Mouse (Mus musculus) frontal cortex, postnatal 14 days (tissue): Measurements from ENCODE around the gene Chchd3.

Experiments used
- DNase-seq, 2 experiments: peaks; one replicate each; pipeline ENCODE4 v3.0.0; 2022; ENCODE audit warnings: low spot score in 2 of 2

Gene Chchd3

DNA sequence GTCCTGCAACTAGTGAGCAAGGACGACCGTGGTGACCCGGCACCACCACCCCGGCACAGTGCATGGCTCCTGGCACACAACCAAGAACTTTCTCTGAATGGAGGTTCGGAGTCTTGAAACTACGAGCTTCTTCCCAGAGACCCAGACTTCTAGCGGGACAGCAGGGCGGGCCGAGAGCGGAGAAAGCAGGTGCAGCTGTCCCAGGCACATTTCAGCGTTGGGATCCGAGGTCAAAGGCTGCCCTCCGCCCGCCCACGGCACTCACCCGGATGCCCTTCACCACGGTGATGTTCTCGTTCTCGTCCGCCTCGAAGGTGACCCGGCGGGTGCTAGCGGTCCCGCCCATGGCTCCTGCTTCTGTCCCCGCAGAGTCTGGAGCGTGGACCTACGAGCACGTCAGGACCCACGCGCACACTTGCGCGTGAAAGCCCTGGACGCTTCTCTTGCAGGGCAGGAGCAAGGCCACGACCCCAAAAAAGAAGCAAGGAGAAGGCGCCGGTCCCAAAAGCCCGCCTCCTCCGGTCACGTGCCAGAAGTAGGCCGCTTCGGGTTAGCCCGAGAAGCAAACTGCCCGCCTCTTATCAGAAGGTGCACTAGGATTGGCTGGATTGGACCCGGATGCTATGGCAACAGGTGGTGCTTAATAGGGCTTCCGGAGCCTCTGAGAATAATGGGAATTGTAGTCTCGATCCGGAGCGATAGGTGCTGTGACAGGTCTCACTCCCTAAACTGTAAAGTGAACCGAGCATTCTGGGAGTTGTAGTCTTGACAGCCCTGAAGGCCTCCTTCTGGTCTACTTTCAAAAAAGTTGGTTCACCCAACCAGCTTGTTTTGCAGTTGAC lies at the start of gene Chchd3:
Gene Chchd3, minus strand, starts transcription at position 526 of the 842 bp plus-strand sequence.
- peak; percentile 94 to 96 for DNase-seq

DNA sequence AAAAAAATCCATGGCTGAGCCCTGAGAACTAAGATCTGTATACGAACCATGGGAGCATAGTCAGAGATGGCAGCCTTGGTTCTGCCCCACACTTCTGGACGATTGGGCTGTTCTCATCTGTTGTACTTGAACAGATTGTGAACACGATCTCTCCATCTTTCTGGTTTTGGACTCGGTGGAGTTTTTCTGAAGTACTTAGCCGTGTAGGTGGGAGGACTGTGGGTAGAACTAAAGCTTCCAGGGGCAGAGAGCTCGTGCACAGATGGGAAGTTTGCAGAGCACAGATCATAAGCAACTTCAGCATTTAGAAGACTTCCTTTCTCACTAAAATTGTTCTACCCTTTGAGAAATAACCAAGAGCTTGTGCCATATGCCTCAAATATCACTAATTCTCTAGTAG lies 44.6 kb upstream of the Chchd3 start:
- no peak for DNase-seq

DNA sequence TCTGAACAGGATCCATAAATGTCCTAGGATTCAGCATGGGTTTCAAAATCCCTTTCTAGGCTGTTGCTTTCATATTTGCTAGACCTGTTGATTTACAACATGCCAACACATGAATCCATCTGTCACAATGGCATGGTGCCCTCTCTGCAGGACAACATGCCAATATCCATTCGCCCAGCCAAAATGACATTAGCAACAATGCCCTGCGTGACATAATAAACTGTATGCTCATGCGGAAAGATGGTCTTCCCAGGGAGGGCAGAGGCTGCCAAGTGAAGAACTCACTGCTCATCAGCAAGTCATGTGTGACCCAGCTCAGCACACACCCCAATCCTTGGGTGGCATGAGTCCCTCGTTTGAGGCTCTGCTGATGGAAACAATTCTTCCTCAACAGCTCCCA lies 38.8 kb upstream of the Chchd3 start:
- DNase-seq: no peak

DNA sequence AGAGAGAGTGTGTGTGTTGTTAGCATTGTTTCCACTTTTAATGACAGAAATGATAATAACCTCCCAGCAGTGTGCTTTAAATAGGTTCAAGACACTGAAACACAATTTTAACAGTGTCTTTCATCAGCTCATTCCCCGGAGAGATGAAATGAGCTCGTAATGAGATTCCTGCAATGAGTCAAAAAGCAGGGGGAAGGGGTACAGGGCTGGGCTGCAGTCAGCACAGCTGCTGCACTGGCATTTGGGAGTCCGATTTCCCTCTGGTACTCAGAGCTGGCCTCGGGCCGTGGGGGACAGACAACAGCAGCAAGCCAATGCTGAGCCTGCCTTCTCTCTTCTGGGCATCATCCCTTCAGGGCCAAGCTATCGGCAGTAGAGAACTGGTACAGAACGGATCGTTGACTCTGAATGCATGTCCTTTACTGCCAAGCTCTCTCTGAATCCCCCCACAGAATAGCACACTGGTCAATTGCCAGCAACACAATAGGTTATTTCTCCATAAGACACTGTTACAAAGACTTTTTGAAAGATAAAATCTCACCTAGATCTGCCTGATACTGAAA lies 34.7 kb upstream of the Chchd3 start:
- DNase-seq: no peak

DNA sequence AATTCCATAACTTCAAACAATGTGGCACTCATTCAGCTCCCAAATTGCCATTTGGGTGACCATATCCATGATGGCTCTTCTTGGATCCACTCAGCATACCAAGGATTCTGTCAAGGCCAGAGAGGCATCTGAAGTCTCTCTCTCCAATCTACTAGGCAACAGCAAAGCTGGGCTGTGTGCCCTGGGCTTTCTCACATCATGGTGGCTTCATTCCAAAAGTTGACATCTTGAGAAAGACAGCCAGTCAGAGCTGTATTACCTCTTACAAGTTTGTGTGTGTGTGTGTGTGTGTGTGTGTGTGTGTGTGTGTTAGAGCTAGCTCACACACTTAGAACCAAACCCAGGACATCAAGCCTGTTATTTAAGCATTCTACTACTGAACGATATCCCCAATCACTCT lies 20.1 kb upstream of the Chchd3 start:
- no peak for DNase-seq

DNA sequence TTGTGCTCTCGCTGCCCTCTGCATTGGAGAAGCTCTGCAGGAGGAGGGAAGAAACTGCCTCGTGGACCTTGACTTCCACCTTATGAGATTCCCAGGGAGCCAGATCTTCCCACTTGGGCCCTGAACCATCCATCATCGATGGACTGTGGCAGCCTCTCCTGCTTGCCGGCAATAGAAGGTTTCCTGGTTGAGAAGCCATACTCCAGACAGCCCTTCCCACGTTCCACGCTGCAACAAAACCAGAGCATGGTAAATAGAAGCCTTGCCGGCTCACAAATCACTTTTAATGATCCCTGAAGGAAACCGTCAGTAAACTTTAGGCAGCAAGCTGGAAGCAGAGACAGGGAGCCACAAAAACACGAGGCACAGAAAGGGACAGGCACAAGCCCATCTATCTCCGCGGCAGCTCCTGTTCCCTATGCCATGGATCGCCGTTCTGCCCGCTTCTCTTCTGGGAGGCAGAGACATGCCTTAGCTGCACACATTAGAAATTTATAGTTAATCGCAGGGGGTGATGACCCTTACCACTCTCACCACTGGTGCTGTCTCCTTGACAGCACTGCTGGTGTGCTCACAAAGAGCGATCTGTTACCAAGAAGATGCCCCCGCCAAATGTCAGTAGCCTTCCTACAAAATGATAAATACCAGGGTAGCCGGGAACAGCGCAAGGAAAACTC lies 18.3 kb upstream of the Chchd3 start:
- DNase-seq: no peak

DNA sequence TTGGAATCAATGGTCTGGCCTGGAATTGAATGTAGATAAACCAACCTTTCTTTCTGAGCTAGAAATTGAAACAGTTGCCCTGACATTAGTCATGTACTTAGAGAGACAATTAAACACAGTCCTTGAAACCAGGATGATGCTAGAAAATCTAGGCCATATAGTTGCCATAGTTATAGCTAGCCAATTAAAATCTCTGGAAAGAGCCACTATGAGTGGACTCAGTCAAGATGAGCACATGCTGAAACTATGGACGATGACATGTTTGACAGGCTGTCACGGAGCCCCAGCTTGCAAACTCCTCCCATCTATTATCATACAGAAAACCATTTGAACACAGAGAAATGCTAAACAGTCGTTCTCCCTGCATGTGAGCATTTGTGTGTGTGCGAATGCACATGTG lies 6.4 kb upstream of the Chchd3 start:
- DNase-seq: no peak

DNA sequence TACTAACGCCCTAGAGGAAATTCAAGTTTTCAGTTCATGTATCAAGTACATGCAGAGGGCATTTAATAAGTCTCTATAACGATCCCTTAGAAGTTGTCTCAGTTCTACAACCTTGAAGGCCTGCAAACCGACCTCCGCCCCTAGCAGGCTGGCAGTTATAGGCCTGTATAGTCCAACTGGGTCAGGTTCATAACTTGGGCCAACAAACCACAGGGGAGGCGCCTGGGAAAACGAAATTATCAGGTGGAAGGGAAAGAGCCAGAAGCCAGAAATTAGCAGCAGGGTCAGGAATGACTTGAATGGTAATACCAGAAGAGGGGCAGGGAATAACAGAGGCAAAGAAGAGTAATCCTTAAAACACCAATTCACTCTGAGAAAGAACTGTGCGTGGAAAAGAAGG lies 784 bp downstream of the Chchd3 start:
- DNase-seq: no peak

DNA sequence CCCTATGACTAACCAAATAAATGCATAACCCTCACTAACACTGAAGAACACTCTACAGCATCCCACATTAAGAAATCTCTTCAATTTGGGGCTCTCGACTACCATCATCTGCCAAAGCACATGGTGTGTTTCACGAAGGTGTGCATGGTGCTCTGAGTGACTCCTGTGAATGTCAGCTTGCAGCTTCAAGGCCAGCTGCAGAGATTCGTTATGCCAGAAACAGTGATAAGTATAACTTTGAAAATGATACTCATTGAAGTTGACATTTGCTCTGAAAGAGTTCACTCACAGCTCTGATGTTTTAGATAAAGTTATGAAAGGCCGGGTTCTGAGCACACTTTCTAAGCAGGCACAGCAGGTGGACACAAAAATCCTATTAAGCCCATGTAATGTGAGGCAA lies 3.7 kb downstream of the Chchd3 start:
- no peak for DNase-seq

DNA sequence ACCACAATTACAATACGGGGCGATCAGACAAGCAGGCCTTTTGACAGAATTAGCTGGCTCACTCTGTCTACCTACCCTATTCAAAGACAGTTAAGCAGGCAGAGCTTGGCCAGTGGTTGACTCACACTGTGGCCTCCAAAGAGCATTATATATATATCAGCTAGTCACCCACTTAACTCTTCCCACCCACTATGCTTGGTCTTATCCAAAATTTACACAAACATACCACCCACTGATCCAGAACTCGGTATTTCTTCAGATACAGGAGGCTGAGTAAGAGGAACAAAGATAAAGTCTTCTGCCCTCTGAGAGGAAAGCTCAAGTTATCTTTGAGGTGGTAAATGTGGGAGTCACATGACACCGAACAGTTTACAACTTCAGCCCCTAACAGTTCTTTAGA lies 4.4 kb downstream of the Chchd3 start:
- no peak for DNase-seq

DNA sequence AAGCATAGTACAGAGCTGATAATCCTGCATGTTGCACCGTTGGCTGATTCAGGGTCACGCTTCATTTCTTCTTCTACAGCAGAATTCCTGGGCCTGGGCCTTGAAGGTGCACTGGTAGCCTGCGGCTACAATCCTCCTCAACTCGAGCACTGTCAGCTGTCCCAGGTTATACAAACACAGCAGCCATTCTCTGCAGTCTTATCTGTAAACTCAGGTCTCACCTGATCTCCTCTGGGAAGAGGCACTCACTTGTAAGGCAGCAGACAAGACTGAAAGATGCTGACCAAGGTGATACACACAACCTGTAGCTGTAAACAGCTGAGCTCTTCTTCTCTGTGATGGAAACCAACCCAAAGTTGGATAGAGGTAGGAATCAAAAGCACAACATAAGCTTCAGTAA lies 5.1 kb downstream of the Chchd3 start:
- no peak for DNase-seq

DNA sequence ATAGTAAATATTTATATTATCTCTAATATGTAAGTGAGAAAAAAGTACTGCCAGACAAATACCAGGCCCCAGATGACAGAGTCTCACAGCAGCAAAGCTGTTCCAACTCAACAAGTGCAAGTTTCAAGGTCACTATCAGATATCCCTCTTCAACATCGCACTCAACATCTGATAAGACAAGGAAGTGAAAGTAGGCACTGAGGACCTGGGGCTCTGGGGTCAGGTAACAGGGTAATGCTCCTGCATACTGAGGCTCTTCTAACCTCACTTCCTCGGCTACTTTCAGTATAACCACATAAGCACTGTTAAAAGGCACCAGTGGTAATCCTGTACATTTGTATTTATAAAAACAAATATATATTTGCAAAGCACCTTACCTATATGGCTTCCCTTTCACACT lies 8.4 kb downstream of the Chchd3 start:
- no peak for DNase-seq

DNA sequence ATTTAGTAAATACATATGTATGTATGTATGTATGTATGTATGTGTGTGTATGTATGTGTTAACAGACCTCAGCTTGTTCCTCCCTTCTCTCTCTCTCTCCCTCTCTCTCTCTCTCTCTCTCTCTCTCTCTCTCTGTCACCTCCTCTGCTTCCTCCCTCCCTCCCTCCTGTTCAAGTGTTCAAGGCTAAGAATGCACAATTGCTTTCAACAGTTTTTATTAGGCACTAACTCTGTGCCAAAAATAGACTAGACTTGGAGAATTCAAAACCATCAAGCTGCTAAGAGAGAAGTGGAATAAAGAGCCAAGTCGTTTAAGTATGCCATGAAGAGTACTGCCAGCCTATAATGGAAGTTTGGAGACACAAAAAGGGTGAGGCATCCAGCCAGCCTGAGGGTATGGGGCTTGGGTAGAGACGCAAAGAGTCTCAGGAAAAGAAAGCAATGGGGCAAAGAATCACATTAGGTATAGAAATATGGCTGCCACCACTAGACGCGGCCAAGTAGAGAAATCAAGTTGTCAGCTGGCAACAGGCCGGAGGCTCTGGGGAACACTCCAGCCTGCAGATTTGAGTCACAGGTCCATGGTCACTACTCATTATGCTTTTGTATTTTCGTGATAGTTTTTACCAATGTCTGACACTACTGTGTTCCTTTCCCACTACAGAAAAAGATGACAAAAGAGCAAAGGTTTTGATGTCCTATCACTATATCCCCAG lies 10.2 kb downstream of the Chchd3 start:
- DNase-seq: no peak

DNA sequence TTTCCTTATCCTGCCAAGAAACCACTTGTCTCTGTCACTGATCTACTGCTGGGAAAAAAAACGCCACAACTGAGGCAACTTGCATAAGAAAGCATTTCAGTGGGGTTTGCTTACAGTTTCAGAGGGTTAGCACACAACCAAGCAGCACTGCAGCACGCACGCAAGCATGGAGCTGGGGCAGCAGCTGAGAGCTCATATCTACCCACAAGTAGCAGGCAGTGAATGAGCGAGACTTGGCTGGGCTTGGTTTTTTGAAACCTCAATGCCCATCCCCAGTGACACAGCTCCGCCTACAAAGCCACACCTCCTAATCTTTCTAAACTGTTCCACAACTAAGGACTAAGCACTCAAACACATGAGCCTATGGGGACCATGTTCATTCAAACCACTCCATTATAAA lies 16.6 kb downstream of the Chchd3 start:
- DNase-seq: no peak

DNA sequence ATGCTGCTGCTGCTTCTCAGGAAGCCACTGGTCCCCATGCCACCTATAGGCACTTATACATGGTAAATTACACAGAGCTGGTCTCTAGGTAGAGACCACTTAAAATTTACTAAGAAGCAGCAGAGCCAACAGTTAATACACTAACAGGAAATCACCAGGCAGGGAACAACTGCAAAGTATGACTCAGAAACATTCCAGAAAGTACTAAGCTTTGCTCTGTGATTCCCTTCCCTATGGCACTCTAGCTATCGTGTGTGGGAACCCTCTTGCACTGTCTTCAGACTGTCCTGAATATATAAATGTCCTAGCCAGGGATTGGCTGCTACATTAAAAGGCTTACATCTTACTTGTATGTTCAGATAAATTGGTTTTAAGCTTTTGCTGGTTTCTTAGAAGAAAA lies 17.2 kb downstream of the Chchd3 start:
- DNase-seq: no peak

DNA sequence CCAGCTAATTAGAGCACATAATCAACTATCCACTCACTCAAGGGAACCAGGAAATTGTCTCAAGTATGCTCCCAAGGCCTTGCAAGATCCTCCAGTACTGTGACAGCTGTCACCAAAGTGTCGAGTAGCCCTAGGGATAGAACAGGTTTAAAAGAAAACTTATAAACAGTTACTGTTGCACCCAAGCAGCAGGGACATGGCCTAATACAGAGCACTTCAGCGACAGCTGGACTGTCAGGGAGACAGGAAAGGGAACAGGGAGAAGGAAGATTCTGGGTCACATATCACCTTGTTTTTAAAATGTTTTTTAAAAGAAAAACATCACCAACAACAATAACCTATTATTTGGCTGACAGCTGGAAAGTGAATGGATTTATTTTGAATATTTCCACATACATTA lies 18.1 kb downstream of the Chchd3 start:
- DNase-seq: no peak

DNA sequence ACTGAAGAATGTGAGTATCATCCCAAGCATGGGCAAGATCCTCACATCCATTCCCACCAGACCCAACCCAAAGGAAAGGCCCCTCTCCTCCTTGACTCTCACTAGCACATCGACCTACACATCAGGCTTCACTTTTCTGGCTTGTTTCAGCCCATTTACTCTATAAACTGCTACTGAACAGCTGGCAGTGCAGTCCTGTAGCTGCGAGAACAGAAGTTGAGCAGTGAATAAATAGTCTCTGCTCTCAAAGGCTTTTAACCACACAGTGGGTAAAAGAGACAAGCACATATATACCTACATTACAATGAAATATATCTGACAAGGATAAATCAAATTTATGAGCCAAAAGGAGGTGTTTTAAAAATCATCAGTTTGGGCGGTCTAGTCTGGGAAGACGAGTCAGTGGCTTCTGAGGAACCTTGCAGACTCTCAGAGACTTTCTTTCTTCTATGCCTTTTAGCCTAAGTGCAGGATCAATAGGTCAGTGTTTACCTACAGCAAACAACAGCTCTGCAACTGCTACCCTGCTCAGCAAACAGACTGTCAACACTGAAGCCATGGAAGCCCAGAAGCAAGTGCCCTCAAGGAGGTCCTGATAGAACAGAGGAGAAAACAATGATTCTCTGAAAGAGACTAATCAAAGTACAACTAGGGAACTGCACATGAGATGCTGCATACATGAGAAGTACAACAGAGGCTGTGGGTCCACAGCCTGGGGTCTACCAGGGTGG lies 19.5 kb downstream of the Chchd3 start:
- no peak for DNase-seq

DNA sequence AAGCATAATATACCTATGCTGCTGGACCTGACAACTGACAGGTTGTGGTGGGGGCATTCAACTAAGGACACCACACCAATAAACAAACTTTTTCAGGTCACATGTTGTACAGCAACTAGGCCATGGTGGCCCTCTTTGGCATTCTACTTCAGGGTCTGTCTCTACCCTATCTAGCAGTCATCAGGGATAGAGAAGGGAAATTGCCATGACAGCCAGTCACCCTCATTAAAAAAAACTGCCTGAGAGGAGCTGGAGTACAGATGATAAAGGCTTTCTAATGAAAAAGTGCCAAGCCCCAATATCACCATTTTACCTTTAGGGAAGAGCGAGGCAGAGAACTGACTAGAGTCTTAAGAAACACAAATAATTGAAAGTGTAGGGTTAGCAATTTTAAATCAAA lies 27.5 kb downstream of the Chchd3 start:
- no peak for DNase-seq

DNA sequence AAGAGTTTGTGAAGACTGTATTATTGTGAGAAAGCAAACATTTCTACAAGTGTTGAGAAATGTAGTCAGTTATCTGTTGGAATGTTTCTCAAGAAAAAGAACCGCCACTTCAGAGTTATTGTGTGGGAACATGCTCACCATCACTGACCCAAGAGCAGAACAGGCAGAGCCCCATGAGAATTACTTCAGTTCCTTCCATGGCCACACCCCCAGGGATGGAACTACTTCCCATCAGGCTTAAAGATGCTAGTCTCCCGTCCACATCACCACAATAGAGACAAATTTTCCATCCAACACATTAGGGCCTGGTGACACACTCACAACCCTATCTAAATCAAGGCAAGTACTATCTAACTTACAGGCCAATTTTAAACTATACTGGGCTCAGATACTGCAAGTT lies 28.4 kb downstream of the Chchd3 start:
- DNase-seq: no peak

DNA sequence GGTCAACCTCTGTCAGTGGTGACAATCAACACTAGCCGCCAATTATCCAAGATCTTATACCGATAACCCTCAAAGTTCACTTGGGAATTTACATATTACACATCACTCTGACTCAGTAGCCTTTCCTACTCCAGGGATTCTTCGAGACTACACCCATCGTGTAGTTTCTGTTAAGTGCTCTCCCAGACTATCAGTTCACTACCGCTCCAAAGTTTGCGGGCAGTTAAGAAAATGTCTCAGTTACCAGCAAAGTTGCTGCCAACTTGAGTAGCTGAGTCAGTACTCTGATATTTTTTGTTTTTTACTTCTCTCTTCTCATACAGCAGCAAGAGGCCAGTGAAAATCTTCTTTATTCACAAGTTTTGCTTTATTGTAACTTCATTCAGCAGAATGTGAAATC lies 31.8 kb downstream of the Chchd3 start:
- no peak for DNase-seq

DNA sequence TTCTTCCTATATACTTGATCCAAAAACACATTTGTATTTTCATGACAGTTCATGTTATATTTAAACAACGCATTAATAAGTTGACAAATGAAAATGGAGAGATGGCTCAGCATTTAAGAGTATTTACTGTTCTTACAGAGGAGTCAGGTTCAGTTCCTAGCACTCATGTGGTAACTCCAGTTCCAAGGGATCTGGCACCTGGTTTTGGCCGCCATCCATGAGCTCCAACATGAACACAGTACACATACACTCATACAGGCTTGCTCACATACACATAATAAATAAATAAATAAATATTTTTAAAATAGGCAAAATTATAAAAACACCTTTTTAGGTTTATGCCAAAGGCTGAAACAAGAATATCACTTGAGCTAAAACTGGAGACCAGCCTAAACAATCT lies 35.0 kb downstream of the Chchd3 start:
- no peak for DNase-seq

DNA sequence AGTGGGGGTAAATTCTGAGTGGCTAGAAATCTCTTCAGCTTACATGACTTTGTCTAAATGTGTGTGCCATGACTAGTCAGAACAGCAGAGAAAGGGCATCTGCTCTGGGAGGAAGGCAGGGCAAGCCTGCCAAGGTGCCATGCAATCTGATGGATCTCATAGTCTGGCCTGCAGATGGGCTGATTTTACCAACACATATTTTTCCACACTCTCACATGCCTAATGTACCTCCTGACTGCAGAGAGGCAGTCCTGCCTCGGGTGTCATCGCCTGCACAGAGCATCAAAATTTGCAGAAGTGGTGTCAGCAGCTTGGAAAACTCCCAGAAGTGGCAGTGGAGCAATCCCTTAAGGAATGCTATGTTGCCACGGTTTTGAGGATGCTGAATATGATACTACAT lies 55.5 kb downstream of the Chchd3 start:
- no peak for DNase-seq
